Mouse (Mus musculus): ENCODE measurements around the gene Clec9a. TPM values are rescaled to one million over a fixed set of nuclear protein-coding genes. Genes with fewer than 3 reads are reported as not detected.

The Clec9a gene
- 0.13 and 0.17 TPM in 2 replicates for polyA plus RNA-seq (2015; fragmentation: Nextera tagmentation; extraction: Ambion mirVana)

GRCm38 (mm10) chr6:129408562-129408961, at the start of gene Clec9a:
TSS of gene Clec9a (plus strand) at chr6:129408862.
- no peaks in the 10 kb centered on the region for H3K36me3 ChIP-seq
- H3K27me3 ChIP-seq: no peaks in the 10 kb centered on the region
- ATAC-seq (ENCODE audit: low read depth) (no peak), DNase-seq (no peak)
- H3K27ac ChIP-seq: peak within 1 kb of the TSS; percentile 57; the same call in 1 of the 2 replicates
- 69% methylated on average over 2 of the region's 2 CpGs for WGBS (ENCODE audit: insufficient replicate concordance)
- H3K9me3 ChIP-seq (replicated peaks): no peaks in the 10 kb centered on the region
- no peak within 1 kb of the TSS for H3K4me2 ChIP-seq
- H3K9ac ChIP-seq: no peak within 1 kb of the TSS
- no peak within 1 kb of the TSS for H3K4me3 ChIP-seq (replicated peaks)
- H3K4me1 ChIP-seq (replicated peaks): no peaks in the 10 kb centered on the region

- no peaks in the 10 kb centered on the region for H3K9me3 ChIP-seq (replicated peaks)
- no peak overlapping the region for H3K4me2 ChIP-seq
- H3K36me3 ChIP-seq: no peaks in the 10 kb centered on the region
- WGBS (ENCODE audit: insufficient replicate concordance): 79% methylated on average over 2 of the region's 2 CpGs
- no peak overlapping the region for H3K4me3 ChIP-seq (replicated peaks)
- H3K4me1 ChIP-seq (replicated peaks): no peaks in the 10 kb centered on the region; the same call in 1 of the 2 replicates
- DNase-seq: no peak
- no peak overlapping the region for H3K9ac ChIP-seq
- no peak overlapping the region for H3K27ac ChIP-seq
- H3K27me3 ChIP-seq: no peaks in the 10 kb centered on the region
- no peak for ATAC-seq (ENCODE audit: low read depth)
Measured at GRCm38 (mm10) chr6:129359515-129359914, 49.1 kb upstream of the Clec9a start.

- H3K9ac ChIP-seq: no peak overlapping the region
- no peaks in the 10 kb centered on the region for H3K9me3 ChIP-seq (replicated peaks)
- 33% methylated on average over 1 of the region's 1 CpGs for WGBS (ENCODE audit: insufficient replicate concordance)
- no peak overlapping the region for H3K27ac ChIP-seq
- no peaks in the 10 kb centered on the region; the same call in 1 of the 2 replicates for H3K4me1 ChIP-seq (replicated peaks)
- no peak overlapping the region for H3K4me2 ChIP-seq
- no peaks in the 10 kb centered on the region for H3K27me3 ChIP-seq
- no peaks in the 10 kb centered on the region for H3K36me3 ChIP-seq
- no peak overlapping the region for H3K4me3 ChIP-seq (replicated peaks)
- ATAC-seq (ENCODE audit: low read depth) (no peak), DNase-seq (no peak)
Measured at GRCm38 (mm10) chr6:129363942-129364341, 44.7 kb upstream of the Clec9a start.

- Histone ChIP-seq H3K4me1 (replicated peaks) (no peaks in the 10 kb centered on the region; the same call in 1 of the 2 replicates), H3K9me3 (replicated peaks) (no peaks in the 10 kb centered on the region), H3K36me3 (no peaks in the 10 kb centered on the region), H3K27me3 (no peaks in the 10 kb centered on the region), H3K9ac (no peak overlapping the region), H3K4me2 (no peak overlapping the region), H3K27ac (no peak overlapping the region), H3K4me3 (replicated peaks) (no peak overlapping the region)
- DNase-seq (no peak), ATAC-seq (ENCODE audit: low read depth) (no peak)
- WGBS (ENCODE audit: insufficient replicate concordance): 5% methylated on average over 6 of the region's 6 CpGs
Measured at GRCm38 (mm10) chr6:129365959-129366359, 42.7 kb upstream of the Clec9a start.

- H3K36me3 ChIP-seq: no peaks in the 10 kb centered on the region
- H3K4me1 ChIP-seq (replicated peaks): no peaks in the 10 kb centered on the region
- ATAC-seq (ENCODE audit: low read depth) (no peak), DNase-seq (no peak)
- H3K9me3 ChIP-seq (replicated peaks): no peaks in the 10 kb centered on the region
- no peak overlapping the region for H3K4me2 ChIP-seq
- H3K9ac ChIP-seq: no peak overlapping the region
- H3K27ac ChIP-seq: no peak overlapping the region
- H3K4me3 ChIP-seq (replicated peaks): no peak overlapping the region
- WGBS (ENCODE audit: insufficient replicate concordance): 54% methylated on average over 7 of the region's 7 CpGs
- no peaks in the 10 kb centered on the region for H3K27me3 ChIP-seq
Measured at GRCm38 (mm10) chr6:129369374-129370132, 39.1 kb upstream of the Clec9a start.

- no peaks in the 10 kb centered on the region for H3K9me3 ChIP-seq (replicated peaks)
- H3K4me1 ChIP-seq (replicated peaks): no peaks in the 10 kb centered on the region
- H3K4me3 ChIP-seq (replicated peaks): no peak overlapping the region
- H3K27ac ChIP-seq: no peak overlapping the region
- H3K4me2 ChIP-seq: no peak overlapping the region
- no peaks in the 10 kb centered on the region for H3K36me3 ChIP-seq
- no peak overlapping the region for H3K9ac ChIP-seq
- ATAC-seq (ENCODE audit: low read depth) (no peak), DNase-seq (no peak)
- no peaks in the 10 kb centered on the region for H3K27me3 ChIP-seq
- 22% methylated on average over 2 of the region's 2 CpGs for WGBS (ENCODE audit: insufficient replicate concordance)
Measured at GRCm38 (mm10) chr6:129374937-129375471, 33.7 kb upstream of the Clec9a start.

GRCm38 (mm10) chr6:129380454-129380853, 28.2 kb upstream of the Clec9a start:
- Histone ChIP-seq H3K4me3 (replicated peaks) (no peak overlapping the region), H3K36me3 (no peaks in the 10 kb centered on the region), H3K4me1 (replicated peaks) (no peaks in the 10 kb centered on the region), H3K27me3 (no peaks in the 10 kb centered on the region), H3K4me2 (no peak overlapping the region), H3K9me3 (replicated peaks) (no peaks in the 10 kb centered on the region), H3K9ac (no peak overlapping the region), H3K27ac (no peak overlapping the region)
- 62% methylated on average over 4 of the region's 4 CpGs for WGBS (ENCODE audit: insufficient replicate concordance)
- ATAC-seq (ENCODE audit: low read depth) (no peak), DNase-seq (no peak)

GRCm38 (mm10) chr6:129381736-129382135, 26.9 kb upstream of the Clec9a start:
- Histone ChIP-seq H3K4me3 (replicated peaks) (no peak overlapping the region), H3K9me3 (replicated peaks) (no peaks in the 10 kb centered on the region), H3K36me3 (no peaks in the 10 kb centered on the region), H3K27me3 (no peaks in the 10 kb centered on the region), H3K9ac (no peak overlapping the region), H3K4me2 (no peak overlapping the region), H3K27ac (no peak overlapping the region), H3K4me1 (replicated peaks) (no peaks in the 10 kb centered on the region)
- ATAC-seq (ENCODE audit: low read depth) (no peak), DNase-seq (no peak)
- 48% methylated on average over 1 of the region's 1 CpGs for WGBS (ENCODE audit: insufficient replicate concordance)

GRCm38 (mm10) chr6:129383466-129383865, 25.2 kb upstream of the Clec9a start:
- ATAC-seq (ENCODE audit: low read depth) (no peak), DNase-seq (no peak)
- WGBS (ENCODE audit: insufficient replicate concordance): 77% methylated on average over 3 of the region's 3 CpGs
- Histone ChIP-seq H3K27me3 (no peaks in the 10 kb centered on the region), H3K4me1 (replicated peaks) (no peaks in the 10 kb centered on the region), H3K4me2 (no peak overlapping the region), H3K4me3 (replicated peaks) (no peak overlapping the region), H3K36me3 (no peaks in the 10 kb centered on the region), H3K9me3 (replicated peaks) (no peaks in the 10 kb centered on the region), H3K27ac (no peak overlapping the region), H3K9ac (no peak overlapping the region)

- no peak overlapping the region for H3K9ac ChIP-seq
- H3K4me2 ChIP-seq: no peak overlapping the region
- no peaks in the 10 kb centered on the region for H3K9me3 ChIP-seq (replicated peaks)
- 71% methylated on average over 4 of the region's 4 CpGs for WGBS (ENCODE audit: insufficient replicate concordance)
- H3K27me3 ChIP-seq: no peaks in the 10 kb centered on the region
- no peaks in the 10 kb centered on the region for H3K36me3 ChIP-seq
- no peak overlapping the region for H3K4me3 ChIP-seq (replicated peaks)
- no peak for ATAC-seq (ENCODE audit: low read depth)
- H3K4me1 ChIP-seq (replicated peaks): no peaks in the 10 kb centered on the region
- no peak overlapping the region for H3K27ac ChIP-seq
- no peak for DNase-seq
Measured at GRCm38 (mm10) chr6:129385000-129385399, 23.7 kb upstream of the Clec9a start.

GRCm38 (mm10) chr6:129385774-129386173, 22.9 kb upstream of the Clec9a start, which contains the start of gene Clec12b:
TSS of gene Clec12b (minus strand) at chr6:129385874.
- H3K9me3 ChIP-seq (replicated peaks): no peaks in the 10 kb centered on the region
- H3K27ac ChIP-seq: no peak within 1 kb of the TSS
- no peaks in the 10 kb centered on the region for H3K27me3 ChIP-seq
- DNase-seq: no peak
- WGBS (ENCODE audit: insufficient replicate concordance): 61% methylated on average over 2 of the region's 2 CpGs
- no peaks in the 10 kb centered on the region for H3K4me1 ChIP-seq (replicated peaks)
- H3K36me3 ChIP-seq: no peaks in the 10 kb centered on the region
- no peak within 1 kb of the TSS for H3K4me2 ChIP-seq
- no peak within 1 kb of the TSS for H3K4me3 ChIP-seq (replicated peaks)
- no peak within 1 kb of the TSS for H3K9ac ChIP-seq
- ATAC-seq (ENCODE audit: low read depth): no peak

All from liver, embryonic 13.5 days (tissue).